Mouse (Mus musculus): ENCODE data around the gene Larp1.

Larp1 gene

GRCm38 (mm10) chr11:58003734-58004133 is 5.1 kb upstream of the Larp1 start:
- DNase-seq, result no peak

GRCm38 (mm10) chr11:58005110-58005509 is 3.8 kb upstream of the Larp1 start:
- DNase-seq, result no peak

- no peak for DNase-seq
Observed at GRCm38 (mm10) chr11:58008013-58008412, 851 bp upstream of the Larp1 start.

GRCm38 (mm10) chr11:58008437-58009050 is 320 bp upstream of the Larp1 start:
- peak; percentile 81 for DNase-seq

- DNase-seq, result peak; percentile 73
Observed at GRCm38 (mm10) chr11:58009516-58010141, 765 bp downstream of the Larp1 start.

GRCm38 (mm10) chr11:58010226-58010781 is 1.4 kb downstream of the Larp1 start:
- peak; percentile 37 for DNase-seq

- no peak for DNase-seq
Observed at GRCm38 (mm10) chr11:58010930-58011329, 2.1 kb downstream of the Larp1 start.

GRCm38 (mm10) chr11:58011813-58012212 is 2.9 kb downstream of the Larp1 start:
- no peak for DNase-seq

- no peak for DNase-seq
Observed at GRCm38 (mm10) chr11:58012674-58013073, 3.8 kb downstream of the Larp1 start.

GRCm38 (mm10) chr11:58013100-58013499 is 4.2 kb downstream of the Larp1 start:
- DNase-seq, result no peak

- no peak for DNase-seq
Observed at GRCm38 (mm10) chr11:58014604-58015003, 5.7 kb downstream of the Larp1 start.

- DNase-seq, result no peak
Observed at GRCm38 (mm10) chr11:58015339-58015738, 6.5 kb downstream of the Larp1 start.

GRCm38 (mm10) chr11:58016371-58016770 is 7.5 kb downstream of the Larp1 start:
- DNase-seq, result no peak

- DNase-seq, result no peak
Observed at GRCm38 (mm10) chr11:58017422-58017821, 8.6 kb downstream of the Larp1 start.

- DNase-seq, result no peak
Observed at GRCm38 (mm10) chr11:58018287-58018686, 9.4 kb downstream of the Larp1 start.

GRCm38 (mm10) chr11:58018701-58019100 is 9.8 kb downstream of the Larp1 start:
- no peak for DNase-seq

GRCm38 (mm10) chr11:58021095-58021494 is 12.2 kb downstream of the Larp1 start:
- DNase-seq, result no peak

GRCm38 (mm10) chr11:58021618-58022017 is 12.8 kb downstream of the Larp1 start:
- no peak for DNase-seq

GRCm38 (mm10) chr11:58024271-58024670 is 15.4 kb downstream of the Larp1 start:
- DNase-seq, result no peak

- DNase-seq, result no peak
Observed at GRCm38 (mm10) chr11:58024671-58025070, 15.8 kb downstream of the Larp1 start.

GRCm38 (mm10) chr11:58025881-58026280 is 17.0 kb downstream of the Larp1 start:
- DNase-seq, result no peak

- no peak for DNase-seq
Observed at GRCm38 (mm10) chr11:58026337-58026736, 17.5 kb downstream of the Larp1 start.

GRCm38 (mm10) chr11:58026860-58027259 is 18.0 kb downstream of the Larp1 start:
- DNase-seq, result no peak

- no peak for DNase-seq
Observed at GRCm38 (mm10) chr11:58028981-58029380, 20.1 kb downstream of the Larp1 start.

GRCm38 (mm10) chr11:58029869-58030268 is 21.0 kb downstream of the Larp1 start:
- no peak for DNase-seq
